Mouse (Mus musculus): Measurements from ENCODE around the gene Plcb1. TPM values are rescaled to one million over a fixed set of nuclear protein-coding genes. Genes with fewer than 3 reads are reported as not detected.

Plcb1 gene
- polyA plus RNA-seq, 1 experiment from 2014 or later, result 5.2 TPM

DNA sequence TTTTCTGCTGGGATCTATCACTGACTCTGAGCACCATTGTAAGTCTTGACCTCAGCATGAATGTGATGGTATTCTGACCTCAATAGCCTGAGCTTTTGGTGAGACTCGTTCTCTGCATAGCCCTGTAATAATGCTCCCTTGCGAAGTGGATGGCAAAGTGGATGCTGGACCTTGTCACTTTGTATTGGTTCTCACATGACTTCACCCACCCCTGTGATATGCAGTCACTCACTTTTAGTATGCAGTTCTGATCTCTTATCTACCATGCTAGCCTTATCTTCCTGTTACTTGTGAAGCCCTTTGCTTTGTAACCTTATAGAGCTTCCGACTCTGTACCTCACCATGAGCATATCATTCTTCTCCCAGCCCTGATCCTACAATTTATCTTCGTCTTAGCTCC is 57.0 kb downstream of the Plcb1 start:
- Histone ChIP-seq H3K4me1 (replicated peaks) (no peaks in the 10 kb centered on the region), H3K9me3 (replicated peaks) (no peaks in the 10 kb centered on the region), H3K36me3 (no peaks in the 10 kb centered on the region), H3K27me3 (no peaks in the 10 kb centered on the region), H3K4me3 (no peak overlapping the region), H3K9ac (no peak overlapping the region), H3K27ac (no peak overlapping the region), H3K4me2 (no peak overlapping the region)
- WGBS, result 70% methylated on average over 4 of the region's 4 CpGs
- ATAC-seq (replicated peaks; ENCODE audit: insufficient number of reproducible peaks, insufficient read depth, low FRiP score, low read depth), result no peak

DNA sequence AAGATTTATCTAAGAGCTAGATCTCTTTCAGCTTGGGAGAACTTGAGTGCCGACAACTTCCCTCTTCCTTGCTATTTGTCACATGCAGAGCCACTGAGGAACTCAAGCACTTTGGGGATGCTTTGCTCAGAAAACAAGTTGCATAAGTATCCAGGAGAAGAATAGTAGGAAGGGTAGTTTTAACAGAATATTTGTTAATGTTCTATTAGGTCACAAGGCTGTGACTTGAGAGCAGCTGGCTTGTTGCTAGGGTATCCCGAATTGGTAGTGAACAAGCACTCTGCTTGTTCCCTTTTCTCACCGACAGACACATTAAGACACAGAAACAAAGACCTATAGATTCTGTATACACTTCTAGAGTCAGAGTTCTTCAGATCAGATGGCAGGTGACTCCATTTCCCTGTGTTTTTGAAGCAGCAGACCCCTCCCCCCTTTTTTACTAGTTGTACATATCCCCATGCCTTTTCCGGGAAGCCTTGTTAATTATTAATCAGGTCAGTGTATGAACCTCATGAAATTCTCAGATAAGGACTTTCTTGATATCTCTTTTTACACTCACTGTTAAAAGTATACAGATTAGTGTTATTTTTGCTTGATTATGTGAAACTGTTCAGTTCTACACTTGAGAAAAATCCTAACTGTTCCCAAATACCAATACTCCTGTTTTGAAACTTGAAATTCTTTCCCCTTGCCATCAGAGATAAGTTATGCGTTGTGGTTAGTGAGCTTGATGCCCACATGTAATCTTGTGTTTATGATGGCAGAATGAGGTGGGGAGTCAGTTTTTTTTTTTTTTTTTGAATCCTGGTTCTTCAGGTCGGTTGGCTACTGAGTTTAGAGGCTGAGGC is 58.7 kb downstream of the Plcb1 start:
- no peaks in the 10 kb centered on the region for H3K9me3 ChIP-seq (replicated peaks)
- H3K27me3 ChIP-seq, result no peaks in the 10 kb centered on the region
- 58% methylated on average over 6 of the region's 6 CpGs for WGBS
- no peak for ATAC-seq (replicated peaks; ENCODE audit: insufficient number of reproducible peaks, insufficient read depth, low FRiP score, low read depth)
- H3K36me3 ChIP-seq, result no peaks in the 10 kb centered on the region
- no peak overlapping the region for H3K9ac ChIP-seq
- H3K4me1 ChIP-seq (replicated peaks), result no peaks in the 10 kb centered on the region
- no peak overlapping the region for H3K4me2 ChIP-seq
- no peak overlapping the region for H3K27ac ChIP-seq
- no peak overlapping the region for H3K4me3 ChIP-seq

DNA sequence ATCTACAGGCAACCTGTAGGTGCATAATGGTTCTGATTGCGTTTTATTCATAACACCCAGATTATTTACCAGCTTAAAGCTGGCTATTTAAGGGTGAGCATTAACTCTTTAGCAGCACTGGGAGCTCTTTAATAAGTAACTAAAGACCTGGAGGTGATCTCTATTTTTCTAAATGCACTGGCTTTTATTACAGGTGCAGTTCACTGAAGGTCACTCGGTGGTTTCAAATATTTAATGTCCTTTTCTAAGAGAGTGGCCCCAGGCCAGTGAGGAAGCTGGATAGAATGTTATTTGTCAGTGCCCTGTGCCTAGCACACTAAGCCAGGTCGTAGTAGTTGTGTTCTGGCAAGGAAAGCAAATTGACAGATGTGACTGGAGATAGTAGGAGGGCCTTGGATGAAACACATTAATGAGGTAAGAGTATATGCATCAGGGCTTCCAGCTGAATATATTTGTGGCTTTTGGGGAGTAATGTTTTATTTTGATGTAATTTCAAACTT is 59.4 kb downstream of the Plcb1 start:
- Histone ChIP-seq H3K27me3 (no peaks in the 10 kb centered on the region), H3K27ac (no peak overlapping the region), H3K9me3 (replicated peaks) (no peaks in the 10 kb centered on the region), H3K36me3 (no peaks in the 10 kb centered on the region), H3K9ac (no peak overlapping the region), H3K4me3 (no peak overlapping the region), H3K4me2 (no peak overlapping the region), H3K4me1 (replicated peaks) (no peaks in the 10 kb centered on the region)
- 69% methylated on average over 3 of the region's 3 CpGs for WGBS
- no peak for ATAC-seq (replicated peaks; ENCODE audit: insufficient number of reproducible peaks, insufficient read depth, low FRiP score, low read depth)

DNA sequence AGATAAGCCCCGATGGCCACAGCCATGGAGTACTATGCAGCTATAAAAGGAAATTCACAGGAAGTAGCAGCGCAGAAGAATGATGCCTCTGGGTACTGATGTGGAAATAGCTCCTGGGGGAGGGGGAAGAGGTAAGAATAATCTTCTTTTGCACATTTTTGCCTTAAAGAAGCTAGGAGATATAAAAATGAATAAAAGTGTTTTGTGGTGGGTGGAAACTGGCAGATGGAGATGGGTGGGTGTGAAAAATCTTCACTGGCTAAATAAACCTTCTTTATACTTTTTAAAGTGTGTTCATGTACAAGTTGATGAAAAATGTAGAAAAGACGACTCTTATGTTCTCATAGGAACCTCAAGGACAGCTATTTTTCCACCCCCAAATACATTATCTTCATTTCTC is 60.7 kb downstream of the Plcb1 start:
- H3K27me3 ChIP-seq, result no peaks in the 10 kb centered on the region
- no peaks in the 10 kb centered on the region for H3K4me1 ChIP-seq (replicated peaks)
- no peak for ATAC-seq (replicated peaks; ENCODE audit: insufficient number of reproducible peaks, insufficient read depth, low FRiP score, low read depth)
- H3K4me3 ChIP-seq, result no peak overlapping the region
- no peak overlapping the region for H3K4me2 ChIP-seq
- no peak overlapping the region for H3K27ac ChIP-seq
- 74% methylated on average over 3 of the region's 3 CpGs for WGBS
- H3K9ac ChIP-seq, result no peak overlapping the region
- no peaks in the 10 kb centered on the region for H3K9me3 ChIP-seq (replicated peaks)
- H3K36me3 ChIP-seq, result no peaks in the 10 kb centered on the region

DNA sequence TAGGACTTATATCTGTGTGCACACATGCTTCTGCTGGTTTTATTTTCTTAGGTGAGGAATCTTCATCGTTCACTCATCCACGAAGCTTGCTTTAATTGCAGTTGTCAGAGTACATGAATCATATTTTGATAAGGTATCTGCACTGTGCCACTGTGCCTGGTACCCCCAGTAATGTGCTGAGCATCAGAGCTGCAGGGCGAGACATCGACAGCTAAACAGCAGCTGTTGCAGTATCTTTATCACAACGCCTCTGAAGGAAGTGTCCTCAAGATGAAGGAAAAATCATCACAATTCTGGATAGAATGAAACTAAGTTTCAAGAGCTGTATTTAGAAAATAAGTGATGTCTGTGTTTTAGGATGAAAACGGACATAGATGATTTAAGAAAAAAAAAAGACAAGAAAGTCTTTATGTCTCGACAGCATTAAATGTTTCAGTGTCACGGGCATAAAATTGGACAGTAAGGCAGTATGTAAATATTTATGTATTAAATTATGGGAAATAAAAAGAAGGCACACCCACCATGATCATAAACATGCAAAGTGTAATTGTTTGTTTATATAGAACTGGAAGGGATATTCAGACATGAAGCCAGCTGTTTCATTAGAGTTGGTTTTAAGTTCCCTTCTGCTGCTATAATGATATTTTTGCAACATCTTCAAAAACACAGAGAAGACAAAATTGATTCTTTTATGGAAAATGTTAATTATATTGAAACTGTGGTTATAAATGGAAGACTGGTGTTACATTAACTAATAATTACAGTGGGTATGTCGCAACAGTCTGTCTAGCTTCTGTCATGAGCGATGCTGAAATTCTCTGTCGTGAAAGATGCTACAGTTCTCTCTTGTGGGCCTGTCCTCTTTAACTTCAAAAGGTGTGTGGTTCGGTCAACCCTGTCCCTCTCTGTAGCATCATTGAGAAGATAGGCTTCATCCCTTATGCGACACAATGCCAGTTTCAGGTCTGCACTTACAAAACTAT is 65.6 kb downstream of the Plcb1 start:
- no peaks in the 10 kb centered on the region for H3K9me3 ChIP-seq (replicated peaks)
- no peak for ATAC-seq (replicated peaks; ENCODE audit: insufficient number of reproducible peaks, insufficient read depth, low FRiP score, low read depth)
- no peak overlapping the region for H3K4me3 ChIP-seq
- no peak overlapping the region for H3K4me2 ChIP-seq
- H3K27me3 ChIP-seq, result no peaks in the 10 kb centered on the region
- H3K27ac ChIP-seq, result no peak overlapping the region
- WGBS, result 71% methylated on average over 13 of the region's 13 CpGs
- no peak overlapping the region for H3K9ac ChIP-seq
- H3K4me1 ChIP-seq (replicated peaks), result no peaks in the 10 kb centered on the region; the same call in 1 of the 2 replicates
- no peaks in the 10 kb centered on the region for H3K36me3 ChIP-seq

DNA sequence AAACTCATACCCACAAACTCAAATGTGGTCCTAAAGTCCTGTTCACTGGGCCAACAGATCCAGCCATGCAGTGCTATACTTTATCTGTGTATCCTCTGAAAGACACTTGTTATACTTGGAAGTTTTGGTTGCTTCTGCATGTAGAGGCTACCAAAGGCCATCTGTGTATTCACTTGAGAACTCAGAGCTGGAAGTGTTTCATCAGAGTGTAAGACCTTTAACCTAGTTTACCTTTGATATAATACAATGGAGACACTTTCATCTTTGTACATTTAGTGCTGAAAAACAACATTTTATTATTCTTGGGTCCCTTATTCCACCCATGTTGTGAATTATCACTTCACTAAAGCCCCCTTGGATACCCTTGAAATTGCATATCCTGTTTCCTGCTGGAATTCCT is 70.4 kb downstream of the Plcb1 start:
- Histone ChIP-seq H3K9me3 (replicated peaks) (no peaks in the 10 kb centered on the region), H3K9ac (no peak overlapping the region), H3K4me3 (no peak overlapping the region), H3K27ac (no peak overlapping the region), H3K27me3 (no peaks in the 10 kb centered on the region), H3K4me2 (no peak overlapping the region), H3K4me1 (replicated peaks) (no peaks in the 10 kb centered on the region; the same call in 1 of the 2 replicates), H3K36me3 (no peaks in the 10 kb centered on the region)
- ATAC-seq (replicated peaks; ENCODE audit: insufficient number of reproducible peaks, insufficient read depth, low FRiP score, low read depth), result no peak

DNA sequence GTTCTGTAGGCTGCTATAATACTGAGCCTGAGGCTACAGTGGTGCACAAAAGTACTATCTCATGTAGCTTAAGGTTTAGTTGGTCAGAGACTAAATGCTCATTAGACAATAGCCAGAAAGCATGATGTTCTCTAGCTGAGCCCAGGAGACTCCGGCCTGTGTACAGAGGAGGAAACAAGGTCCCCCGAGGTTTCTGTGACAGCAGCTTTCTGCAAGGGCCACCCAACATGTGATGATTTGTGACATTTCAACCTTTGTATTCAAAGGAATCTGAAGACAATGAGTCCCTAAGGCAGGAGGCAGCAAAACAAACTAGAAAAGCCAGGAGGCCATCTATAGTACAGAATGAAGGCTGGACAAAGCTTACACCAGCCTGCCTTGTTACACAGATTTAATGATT is 70.8 kb downstream of the Plcb1 start:
- H3K9me3 ChIP-seq (replicated peaks), result no peaks in the 10 kb centered on the region
- no peak overlapping the region for H3K27ac ChIP-seq
- H3K27me3 ChIP-seq, result no peaks in the 10 kb centered on the region
- 63% methylated on average over 2 of the region's 2 CpGs for WGBS
- H3K4me1 ChIP-seq (replicated peaks), result no peaks in the 10 kb centered on the region; the same call in 1 of the 2 replicates
- H3K9ac ChIP-seq, result no peak overlapping the region
- H3K4me2 ChIP-seq, result no peak overlapping the region
- no peaks in the 10 kb centered on the region for H3K36me3 ChIP-seq
- H3K4me3 ChIP-seq, result no peak overlapping the region
- no peak for ATAC-seq (replicated peaks; ENCODE audit: insufficient number of reproducible peaks, insufficient read depth, low FRiP score, low read depth)

DNA sequence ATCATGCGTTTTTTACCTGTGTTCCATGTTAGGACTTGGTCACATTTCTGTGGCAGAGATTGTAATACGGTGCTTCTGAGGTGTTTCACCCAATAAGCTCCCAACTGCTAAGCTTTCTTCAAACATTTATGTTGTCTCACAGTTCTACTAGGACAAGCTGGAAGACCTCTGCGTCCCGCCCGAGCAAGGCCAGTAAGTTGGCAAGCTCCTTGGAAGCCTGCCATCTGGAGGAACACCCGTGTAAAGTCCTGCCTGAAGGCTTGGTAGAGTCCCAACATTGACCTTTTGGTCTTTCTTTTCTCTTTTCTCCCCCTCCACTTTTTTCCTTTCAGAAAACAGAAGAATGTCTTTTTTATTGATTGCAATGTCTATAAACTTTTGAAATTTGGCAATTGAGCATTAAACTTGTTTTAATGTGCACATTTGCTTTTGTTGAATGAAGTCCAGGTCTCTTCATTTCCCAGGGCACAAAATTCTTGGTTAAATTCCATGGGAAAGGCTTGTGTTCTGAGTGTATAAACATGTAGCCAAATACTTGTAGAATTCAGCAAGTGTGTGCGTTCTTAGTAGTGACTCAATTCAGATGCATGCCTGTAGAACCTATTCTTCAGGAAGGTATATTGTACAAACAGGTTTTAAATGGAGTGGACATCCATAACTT is 79.2 kb downstream of the Plcb1 start:
- H3K4me2 ChIP-seq, result no peak overlapping the region
- ATAC-seq (replicated peaks; ENCODE audit: insufficient number of reproducible peaks, insufficient read depth, low FRiP score, low read depth), result no peak
- no peaks in the 10 kb centered on the region for H3K36me3 ChIP-seq
- H3K9me3 ChIP-seq (replicated peaks), result no peaks in the 10 kb centered on the region
- no peaks in the 10 kb centered on the region for H3K27me3 ChIP-seq
- H3K4me3 ChIP-seq, result no peak overlapping the region
- H3K9ac ChIP-seq, result no peak overlapping the region
- H3K27ac ChIP-seq, result no peak overlapping the region
- no peaks in the 10 kb centered on the region for H3K4me1 ChIP-seq (replicated peaks)
- 59% methylated on average over 7 of the region's 7 CpGs for WGBS

DNA sequence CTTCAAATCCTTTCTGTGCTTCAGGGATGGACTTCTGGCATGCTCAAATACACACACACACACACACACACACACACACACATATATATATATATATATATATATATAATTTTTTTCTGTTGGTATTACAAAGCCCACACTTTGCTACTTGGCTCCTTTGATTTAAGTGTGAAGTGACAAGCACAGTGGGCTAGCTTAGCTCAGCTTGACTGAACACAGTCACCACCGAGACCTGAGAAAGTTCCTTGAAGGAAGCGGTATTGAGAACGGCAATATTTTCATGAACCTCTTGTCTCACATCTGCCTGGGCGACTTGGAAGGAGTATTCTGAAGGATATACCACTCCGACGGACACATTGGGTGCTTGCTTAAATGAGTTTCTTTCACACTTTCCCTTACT is 81.5 kb downstream of the Plcb1 start:
- no peak for ATAC-seq (replicated peaks; ENCODE audit: insufficient number of reproducible peaks, insufficient read depth, low FRiP score, low read depth)
- Histone ChIP-seq H3K27ac (no peak overlapping the region), H3K9ac (no peak overlapping the region), H3K36me3 (no peaks in the 10 kb centered on the region), H3K4me1 (replicated peaks) (peaks cover 5% of the 10 kb centered on the region), H3K27me3 (no peaks in the 10 kb centered on the region), H3K9me3 (replicated peaks) (no peaks in the 10 kb centered on the region), H3K4me2 (no peak overlapping the region), H3K4me3 (no peak overlapping the region)
- WGBS, result 90% methylated on average over 6 of the region's 6 CpGs

DNA sequence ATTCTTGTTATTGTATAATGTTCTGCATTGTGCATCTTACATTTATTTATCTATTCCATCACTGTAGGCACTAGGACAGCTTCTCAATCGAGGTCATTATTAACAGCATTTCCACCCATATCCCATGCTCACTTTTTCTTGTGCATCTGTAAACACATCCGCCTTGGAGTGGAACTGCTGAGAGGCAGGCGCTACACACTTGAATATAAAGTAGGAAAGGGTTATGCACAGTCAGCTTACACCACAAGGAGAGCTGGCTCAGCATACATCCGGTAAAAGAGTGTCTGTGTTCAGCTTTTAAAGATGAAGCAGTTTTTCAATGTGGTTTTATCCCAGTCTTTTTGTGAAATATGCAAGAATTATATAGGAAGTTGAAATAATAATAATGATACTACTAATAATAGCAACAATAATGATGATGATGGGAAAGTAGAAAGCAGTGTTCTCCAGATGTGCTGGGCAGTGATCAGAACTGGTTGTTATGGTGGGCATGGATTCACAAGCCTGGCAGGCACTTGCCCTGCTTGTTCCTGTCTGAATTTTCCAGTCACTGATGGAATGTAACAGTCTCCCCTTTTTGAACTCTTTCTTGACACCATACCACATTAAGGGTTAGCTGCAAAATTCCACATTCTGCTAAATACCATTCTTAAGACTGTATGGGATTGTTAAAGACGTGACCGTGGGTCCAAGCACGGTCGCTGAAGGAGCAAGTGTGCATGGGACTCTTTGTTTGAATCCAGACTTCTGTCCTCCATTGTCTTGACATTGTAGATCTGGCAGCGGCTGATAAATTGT is 86.0 kb downstream of the Plcb1 start:
- Histone ChIP-seq H3K4me2 (peak overlapping the region; percentile 30), H3K27ac (peak overlapping the region; percentile 53), H3K9me3 (replicated peaks) (no peaks in the 10 kb centered on the region), H3K4me1 (replicated peaks) (peaks cover 10% of the 10 kb centered on the region), H3K36me3 (no peaks in the 10 kb centered on the region), H3K27me3 (no peaks in the 10 kb centered on the region), H3K4me3 (no peak overlapping the region), H3K9ac (no peak overlapping the region)
- ATAC-seq (replicated peaks; ENCODE audit: insufficient number of reproducible peaks, insufficient read depth, low FRiP score, low read depth), result no peak
- WGBS, result 38% methylated on average over 9 of the region's 9 CpGs

DNA sequence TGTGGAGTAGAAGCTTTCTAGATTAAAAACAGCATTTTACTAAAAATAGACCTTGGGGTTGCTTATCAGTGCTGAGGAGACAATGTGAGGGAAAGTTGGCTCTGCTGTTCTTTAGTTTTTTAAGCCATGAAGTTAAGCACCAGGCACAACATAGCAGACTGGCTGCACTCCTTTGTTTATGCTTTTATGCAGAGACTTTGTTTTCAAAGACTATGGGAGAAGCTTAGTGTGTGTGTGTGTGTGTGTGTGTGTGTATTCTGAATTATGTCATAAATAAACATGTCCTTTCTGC is 86.6 kb downstream of the Plcb1 start:
- Histone ChIP-seq H3K4me1 (replicated peaks) (peaks cover 10% of the 10 kb centered on the region), H3K27ac (peak overlapping the region; percentile 53), H3K4me3 (no peak overlapping the region), H3K4me2 (peak overlapping the region; percentile 30), H3K36me3 (no peaks in the 10 kb centered on the region), H3K27me3 (no peaks in the 10 kb centered on the region), H3K9me3 (replicated peaks) (no peaks in the 10 kb centered on the region), H3K9ac (no peak overlapping the region)
- no peak for ATAC-seq (replicated peaks; ENCODE audit: insufficient number of reproducible peaks, insufficient read depth, low FRiP score, low read depth)
